Mouse (Mus musculus) embryo, embryonic 11.5 days (tissue): Measurements from ENCODE around the gene Smoc1.

Experiments used
- DNase-seq: peaks from one replicate; pipeline ENCODE4 v3.0.0-alpha.2; 2012; ENCODE audit warnings: low read depth, low spot score

The Smoc1 gene

GRCm38 (mm10) chr12:81130692-81131091, 104.1 kb downstream of the Smoc1 start:
- no peak for DNase-seq

GRCm38 (mm10) chr12:81131114-81131513, 104.5 kb downstream of the Smoc1 start:
- no peak for DNase-seq

GRCm38 (mm10) chr12:81133055-81133665, 106.6 kb downstream of the Smoc1 start:
- DNase-seq, result no peak

GRCm38 (mm10) chr12:81138217-81138616, 111.6 kb downstream of the Smoc1 start:
- DNase-seq, result no peak

GRCm38 (mm10) chr12:81139463-81139862, 112.9 kb downstream of the Smoc1 start:
- no peak for DNase-seq

GRCm38 (mm10) chr12:81140594-81141328, 114.2 kb downstream of the Smoc1 start:
- no peak for DNase-seq

- no peak for DNase-seq
These were observed 114.7 kb downstream of the Smoc1 start for GRCm38 (mm10) chr12:81141329-81141711.

- no peak for DNase-seq
These were observed 115.6 kb downstream of the Smoc1 start for GRCm38 (mm10) chr12:81142231-81142630.

GRCm38 (mm10) chr12:81144201-81144600, 117.6 kb downstream of the Smoc1 start:
- no peak for DNase-seq

- DNase-seq, result no peak
These were observed 120.0 kb downstream of the Smoc1 start for GRCm38 (mm10) chr12:81146417-81147180.

- DNase-seq, result no peak
These were observed 121.3 kb downstream of the Smoc1 start for GRCm38 (mm10) chr12:81147956-81148355.

- no peak for DNase-seq
These were observed 124.3 kb downstream of the Smoc1 start for GRCm38 (mm10) chr12:81150917-81151316.

GRCm38 (mm10) chr12:81152082-81152481, 125.5 kb downstream of the Smoc1 start:
- DNase-seq, result no peak

GRCm38 (mm10) chr12:81155675-81156074, 129.1 kb downstream of the Smoc1 start:
- no peak for DNase-seq

- DNase-seq, result no peak
These were observed 130.2 kb downstream of the Smoc1 start for GRCm38 (mm10) chr12:81156841-81157240.

- no peak for DNase-seq
These were observed 133.3 kb downstream of the Smoc1 start for GRCm38 (mm10) chr12:81159947-81160346.

GRCm38 (mm10) chr12:81160425-81160824, 133.8 kb downstream of the Smoc1 start:
- no peak for DNase-seq

- no peak for DNase-seq
These were observed 134.2 kb downstream of the Smoc1 start for GRCm38 (mm10) chr12:81160831-81161230.

GRCm38 (mm10) chr12:81161282-81161681, 134.7 kb downstream of the Smoc1 start:
- no peak for DNase-seq

- DNase-seq, result no peak
These were observed 136.5 kb downstream of the Smoc1 start for GRCm38 (mm10) chr12:81163131-81163530.

- no peak for DNase-seq
These were observed 137.0 kb downstream of the Smoc1 start for GRCm38 (mm10) chr12:81163566-81163965.

- peak; percentile 62 for DNase-seq
These were observed 139.5 kb downstream of the Smoc1 start for GRCm38 (mm10) chr12:81166092-81166491.

GRCm38 (mm10) chr12:81166615-81167014, 140.0 kb downstream of the Smoc1 start:
- DNase-seq, result no peak
